In the genomic region with DNA sequence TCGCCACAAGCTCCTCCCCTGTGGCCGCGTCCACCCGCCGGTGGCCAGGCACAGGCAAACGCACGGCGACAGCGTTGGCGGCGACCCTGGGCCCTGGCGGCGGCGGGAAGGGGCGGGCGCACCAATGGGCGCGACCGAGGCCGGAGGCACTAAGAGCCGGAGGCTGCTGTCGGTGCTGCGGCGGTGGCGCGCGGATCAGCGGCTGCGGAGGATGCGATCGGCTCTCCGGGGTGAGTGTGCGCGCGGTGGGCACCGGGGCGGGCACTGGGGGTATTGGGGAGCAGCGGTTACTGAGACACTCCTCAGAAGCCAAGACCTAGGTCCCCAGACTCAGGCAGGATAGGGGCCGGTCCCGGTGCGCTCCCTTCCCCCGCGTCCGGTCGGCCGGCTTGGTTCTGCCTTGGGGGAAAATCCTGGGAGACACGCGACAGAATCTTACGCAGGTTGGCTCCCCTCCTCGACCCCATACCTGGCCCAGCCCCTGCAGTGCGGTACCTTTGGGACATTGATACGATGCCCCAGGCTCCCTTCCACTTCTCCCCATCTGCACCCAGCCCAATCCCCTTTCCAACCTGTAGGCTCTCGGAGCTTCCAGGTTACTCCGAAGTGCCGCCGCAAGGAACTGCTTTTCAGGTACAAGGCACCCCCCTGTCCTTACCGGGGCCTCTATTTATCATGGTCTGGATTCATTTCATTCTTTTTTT, we compare ENCODE assay signal across 8 mouse cellular contexts. TPM values are rescaled to one million over a fixed set of nuclear protein-coding genes. Genes with fewer than 3 reads are reported as not detected.
DNase-seq lines count a peak whose midpoint lies in the region; ATAC-seq lines count a peak whose summit lies in the region.

A gene (plus strand): TSS at position 115 of the 704 bp plus-strand sequence.

- H3K4me3 ChIP-seq in brown adipose tissue, adult 24 weeks (ENCODE audit: insufficient read depth, low read depth, low read length) = peak within 1 kb of the TSS; percentile 51
- H3K4me3 ChIP-seq in kidney, embryonic 15.5 days (replicated peaks) = peak within 1 kb of the TSS; percentile 49
- peak within 1 kb of the TSS; percentile 40 for H3K4me3 ChIP-seq in liver, embryonic 15.5 days (replicated peaks)

- peak; percentile 47 for DNase-seq in right cerebral cortex, postnatal 14 days
- DNase-seq in right cerebral cortex, adult 2 months (ENCODE audit: low spot score in 2 of 2) = no peak
- peak; percentile 14 for DNase-seq in gastrocnemius, postnatal 14 days
- peak; percentile 59 for DNase-seq in right cerebral cortex, postnatal 4 days
- DNase-seq in urinary bladder, postnatal 14 days (ENCODE audit: low spot score) = no peak

- H3K9ac ChIP-seq in kidney, embryonic 15.5 days = peak within 1 kb of the TSS; percentile 25; the same call in 1 of the 2 replicates
- H3K9ac ChIP-seq in liver, embryonic 15.5 days = no peak within 1 kb of the TSS

- no peak within 1 kb of the TSS for H3K27ac ChIP-seq in brown adipose tissue, adult 24 weeks (replicated peaks; ENCODE audit: low read depth, low read length)
- H3K27ac ChIP-seq in kidney, embryonic 15.5 days = no peak within 1 kb of the TSS
- H3K27ac ChIP-seq in liver, embryonic 15.5 days (replicated peaks) = no peak within 1 kb of the TSS

- H3K9me3 ChIP-seq in kidney, embryonic 15.5 days (replicated peaks) = no peaks in the 10 kb centered on the region
- no peaks in the 10 kb centered on the region for H3K9me3 ChIP-seq in liver, embryonic 15.5 days (replicated peaks)

- peaks cover 53% of the 10 kb centered on the region for H3K27me3 ChIP-seq in kidney, embryonic 15.5 days
- H3K27me3 ChIP-seq in liver, embryonic 15.5 days = peaks cover 57% of the 10 kb centered on the region

- H3K4me1 ChIP-seq in brown adipose tissue, adult 24 weeks (ENCODE audit: control insufficient read depth, insufficient read depth, insufficient read length, low read length) = peaks cover 2% of the 10 kb centered on the region; the same call in 1 of the 2 replicates
- H3K4me1 ChIP-seq in kidney, embryonic 15.5 days = peaks cover 18% of the 10 kb centered on the region
- no peaks in the 10 kb centered on the region for H3K4me1 ChIP-seq in liver, embryonic 15.5 days (replicated peaks)

- intact Hi-C loops in gastrocnemius, postnatal 14 days (cut with DNase I; ENCODE audit: low total_unique reads) = no loop called here

- no peaks in the 10 kb centered on the region for H3K36me3 ChIP-seq in kidney, embryonic 15.5 days
- H3K36me3 ChIP-seq in liver, embryonic 15.5 days (replicated peaks) = no peaks in the 10 kb centered on the region

- ATAC-seq in kidney, embryonic 15.5 days (replicated peaks; ENCODE audit: low FRiP score) = peak; percentile 55
- no peak for ATAC-seq in liver, embryonic 15.5 days (ENCODE audit: insufficient read depth)

- WGBS in kidney, embryonic 15.5 days = under 1% methylated on average over 56 of the region's 57 CpGs
- WGBS in liver, embryonic 15.5 days (ENCODE audit: insufficient replicate concordance) = 3% methylated on average over 54 of the region's 57 CpGs

- peak within 1 kb of the TSS; percentile 84 for H3K4me2 ChIP-seq in kidney, embryonic 15.5 days
- H3K4me2 ChIP-seq in liver, embryonic 15.5 days = peak within 1 kb of the TSS; percentile 64

RNA-seq across cellular contexts. Expression of the gene that starts here (rescaled TPM):
- not detected in 2 replicates for polyA plus RNA-seq in brown adipose tissue, adult 24 weeks (2012; ENCODE audit: insufficient read depth, insufficient read length, missing spikeins)
- total RNA-seq in gastrocnemius, postnatal 14 days (2021) = under 1 TPM; 0.62 to 0.64 TPM
- 1.0 and 1.2 TPM in 2 replicates for polyA plus RNA-seq in kidney, embryonic 15.5 days (2015; fragmentation: Nextera tagmentation; extraction: Ambion mirVana)
- 0.15 and 0.17 TPM in 2 replicates for polyA plus RNA-seq in liver, embryonic 15.5 days (2015; fragmentation: Nextera tagmentation; extraction: Ambion mirVana)

Comparison
In these comparisons a context has a peak if more than half of its experiments do, and no peak if none do; other contexts are left out.
1. DNase-seq: peak in right cerebral cortex, postnatal 14 days (single experiment) and right cerebral cortex, postnatal 4 days (single experiment); none in right cerebral cortex, adult 2 months (0 of 2) and urinary bladder, postnatal 14 days (single experiment).
2. Peak in DNase-seq in gastrocnemius, postnatal 14 days; RNA of the gene not detected or under 1 TPM.
3. Peak in every context shown above with its lines, with median percentiles within 50 percentile points of each other: H3K4me3 ChIP-seq.